Mouse (Mus musculus) heart, embryonic 11.5 days (tissue): ENCODE data around the gene Vmn2r114. TPM values are rescaled to one million over a fixed set of nuclear protein-coding genes. Genes with fewer than 3 reads are reported as not detected.
"Not testable (repeated sequence)": the region's sequence is repeated elsewhere in the genome, so short reads cannot be mapped to it uniquely, and the experiment has no call there.

Experiments
- ATAC-seq: fragments of 200-750 bp; cut with Nextera tagmentation; replicated peaks from 2 replicates; pipeline ENCODE4 v1.8.0; 2017; ENCODE audit warnings: moderate library complexity; ENCODE audit not compliant: insufficient number of reproducible peaks, low FRiP score, low TSS enrichment
- H3K27ac ChIP-seq: fragments of 300-500 bp; sonication (generic); 2 replicates; pipeline ENCODE4 v1.5.1; 2014; ENCODE audit warnings: mild to moderate bottlenecking, low read depth, low read length
- H3K27me3 ChIP-seq: fragments of 300-500 bp; sonication (generic); 2 replicates; pipeline ENCODE4 v1.6.1; 2014; ENCODE audit warnings: mild to moderate bottlenecking, low read length, mixed read lengths; ENCODE audit not compliant: control insufficient read depth, insufficient read depth
- H3K36me3 ChIP-seq: fragments of 300-500 bp; sonication (generic); 2 replicates; pipeline ENCODE4 v1.6.1; 2014; ENCODE audit warnings: mild to moderate bottlenecking, low read length, moderate library complexity, mixed read lengths; ENCODE audit not compliant: control insufficient read depth, insufficient read depth
- H3K4me1 ChIP-seq: fragments of 300-500 bp; sonication (generic); 2 replicates; pipeline ENCODE4 v1.6.1; 2014; ENCODE audit warnings: low read length; ENCODE audit not compliant: control insufficient read depth, insufficient read depth
- H3K4me2 ChIP-seq: fragments of 300-500 bp; sonication (generic); 2 replicates; pipeline ENCODE4 v1.6.1; 2014; ENCODE audit warnings: mild to moderate bottlenecking, moderate library complexity
- H3K4me3 ChIP-seq: fragments of 300-500 bp; sonication (generic); 2 replicates; pipeline ENCODE4 v1.5.1; 2014; ENCODE audit warnings: low read depth, low read length
- H3K9ac ChIP-seq: fragments of 300-500 bp; sonication (generic); 2 replicates; pipeline ENCODE4 v1.6.1; 2014; ENCODE audit warnings: mild to moderate bottlenecking, low read depth, low read length, moderate library complexity
- H3K9me3 ChIP-seq: fragments of 300-500 bp; sonication (generic); replicated peaks from 2 replicates; pipeline ENCODE4 v1.6.1; 2016; ENCODE audit warnings: low read length; ENCODE audit not compliant: control insufficient read depth
- WGBS: fragments of 180-500 bp; shearing (Covaris S2); extraction: QIAGEN DNeasy Blood & Tissue Kit; methylation state at CpG from one replicate; pipeline ENCODE4 v1.1.7; 2014; ENCODE audit not compliant: insufficient replicate concordance; 5-methylcytosine and 5-hydroxymethylcytosine counted together
- polyA plus RNA-seq: library from polyadenylated mRNA; unstranded; fragments of >200 nt; fragmentation: Nextera tagmentation; extraction: Ambion mirVana; gene quantifications from 2 replicates; pipeline ENCODE4 v1.2.1, GENCODE M21; 2014

The Vmn2r114 gene
- polyA plus RNA-seq: not detected in 2 replicates

- H3K9me3 ChIP-seq, H3K27ac ChIP-seq, H3K4me1 ChIP-seq, H3K9ac ChIP-seq, H3K27me3 ChIP-seq, H3K4me2 ChIP-seq, H3K36me3 ChIP-seq, H3K4me3 ChIP-seq, ATAC-seq: not testable (repeated sequence)
- WGBS: 67% methylated on average over 2 of the region's 2 CpGs
Observed at GRCm38 (mm10) chr17:23312437-23312836, at the start of gene Vmn2r114. Gene Vmn2r114, minus strand, starts transcription at chr17:23312537.

- no peaks in the 10 kb centered on the region for H3K4me1 ChIP-seq
- H3K9ac ChIP-seq: no peak overlapping the region
- H3K4me2 ChIP-seq: no peak overlapping the region
- H3K36me3 ChIP-seq: no peaks in the 10 kb centered on the region
- WGBS: 71% methylated on average over 1 of the region's 1 CpGs
- H3K4me3 ChIP-seq: no peak overlapping the region
- no peak overlapping the region for H3K27ac ChIP-seq
- H3K9me3 ChIP-seq: no peaks in the 10 kb centered on the region
- no peak for ATAC-seq
- no peaks in the 10 kb centered on the region for H3K27me3 ChIP-seq
Observed at GRCm38 (mm10) chr17:23351644-23352043, 39.3 kb upstream of the Vmn2r114 start.

GRCm38 (mm10) chr17:23343441-23343840, 31.1 kb upstream of the Vmn2r114 start, which contains the start of gene Vmn2r115:
Gene Vmn2r115, plus strand, starts transcription at chr17:23343741.
- not testable (repeated sequence) for H3K27ac ChIP-seq, H3K4me2 ChIP-seq, ATAC-seq, H3K4me3 ChIP-seq, H3K9me3 ChIP-seq, H3K27me3 ChIP-seq, H3K36me3 ChIP-seq, H3K4me1 ChIP-seq, H3K9ac ChIP-seq
- 50% methylated on average over 2 of the region's 2 CpGs for WGBS

GRCm38 (mm10) chr17:23330657-23331056, 18.3 kb upstream of the Vmn2r114 start:
- no peaks in the 10 kb centered on the region for H3K36me3 ChIP-seq
- H3K27me3 ChIP-seq: no peaks in the 10 kb centered on the region
- no peaks in the 10 kb centered on the region for H3K4me1 ChIP-seq
- no peak overlapping the region for H3K9ac ChIP-seq
- no peak; the same call in 1 of the 2 replicates for ATAC-seq
- no peak overlapping the region for H3K4me3 ChIP-seq
- H3K4me2 ChIP-seq: no peak overlapping the region
- WGBS: 71% methylated on average over 6 of the region's 6 CpGs
- H3K27ac ChIP-seq: no peak overlapping the region
- H3K9me3 ChIP-seq: peaks cover 9% of the 10 kb centered on the region

Other genes with a start within 250 kb of the Vmn2r114 start
- gene Zfp40, start 119.3 kb downstream of the Vmn2r114 start, polyA plus RNA-seq: 8.4 and 10.9 TPM in 2 replicates
- gene Vmn2r115, start 31.2 kb upstream of the Vmn2r114 start, polyA plus RNA-seq: not detected in 2 replicates
- not detected in 2 replicates for gene Vmn2r116, start 72.1 kb upstream of the Vmn2r114 start, polyA plus RNA-seq
- gene Vmn2r117, start 167.2 kb upstream of the Vmn2r114 start, polyA plus RNA-seq: not detected in 2 replicates